Mouse (Mus musculus) liver, adult (tissue): ENCODE measurements at regions not wholly inside any gene's neighbourhood (a gene's known extent, or its start where the extent isn't known, plus 50 kb on each side); places are given as distances from the start of the nearest gene placed in this dataset.

Experiments used
- GATA4 ChIP-seq: IDR thresholded peaks from 2 replicates; pipeline ENCODE4 v1.6.1; 2014; ENCODE audit warnings: mild to moderate bottlenecking, low read length; ENCODE audit not compliant: insufficient replicate concordance

- no peak for TF ChIP-seq GATA4
Observed at GRCm38 (mm10) chr1:137446497-137446896, 486.2 kb upstream of the Nr5a2 start.

GRCm38 (mm10) chr1:137428110-137428509 lies 467.9 kb upstream of the Nr5a2 start:
- TF ChIP-seq GATA4 = no peak

- no peak for TF ChIP-seq GATA4
Observed at GRCm38 (mm10) chr1:137418388-137418787, 458.1 kb upstream of the Nr5a2 start.

- no peak for TF ChIP-seq GATA4
Observed at GRCm38 (mm10) chr1:137396736-137397135, 436.5 kb upstream of the Nr5a2 start.

GRCm38 (mm10) chr1:137387509-137387908 lies 427.3 kb upstream of the Nr5a2 start:
- no peak for TF ChIP-seq GATA4

- TF ChIP-seq GATA4 = no peak
Observed at GRCm38 (mm10) chr1:137378072-137378985, 418.1 kb upstream of the Nr5a2 start.

- no peak for TF ChIP-seq GATA4
Observed at GRCm38 (mm10) chr1:137376685-137377084, 416.4 kb upstream of the Nr5a2 start.

- TF ChIP-seq GATA4 = no peak
Observed at GRCm38 (mm10) chr1:137374641-137375040, 414.4 kb upstream of the Nr5a2 start.

GRCm38 (mm10) chr1:137373509-137374420 lies 413.5 kb upstream of the Nr5a2 start:
- TF ChIP-seq GATA4 = no peak

- no peak for TF ChIP-seq GATA4
Observed at GRCm38 (mm10) chr1:137372236-137372635, 412.0 kb upstream of the Nr5a2 start.

- TF ChIP-seq GATA4 = no peak
Observed at GRCm38 (mm10) chr1:137364396-137364795, 404.1 kb upstream of the Nr5a2 start.

GRCm38 (mm10) chr1:137363969-137364368 lies 403.7 kb upstream of the Nr5a2 start:
- no peak for TF ChIP-seq GATA4

GRCm38 (mm10) chr1:137363561-137363960 lies 403.3 kb upstream of the Nr5a2 start:
- no peak for TF ChIP-seq GATA4

- TF ChIP-seq GATA4 = no peak
Observed at GRCm38 (mm10) chr1:137360688-137361570, 400.7 kb upstream of the Nr5a2 start.

- no peak for TF ChIP-seq GATA4
Observed at GRCm38 (mm10) chr1:137355941-137356512, 395.8 kb upstream of the Nr5a2 start.
